In the genomic region with DNA sequence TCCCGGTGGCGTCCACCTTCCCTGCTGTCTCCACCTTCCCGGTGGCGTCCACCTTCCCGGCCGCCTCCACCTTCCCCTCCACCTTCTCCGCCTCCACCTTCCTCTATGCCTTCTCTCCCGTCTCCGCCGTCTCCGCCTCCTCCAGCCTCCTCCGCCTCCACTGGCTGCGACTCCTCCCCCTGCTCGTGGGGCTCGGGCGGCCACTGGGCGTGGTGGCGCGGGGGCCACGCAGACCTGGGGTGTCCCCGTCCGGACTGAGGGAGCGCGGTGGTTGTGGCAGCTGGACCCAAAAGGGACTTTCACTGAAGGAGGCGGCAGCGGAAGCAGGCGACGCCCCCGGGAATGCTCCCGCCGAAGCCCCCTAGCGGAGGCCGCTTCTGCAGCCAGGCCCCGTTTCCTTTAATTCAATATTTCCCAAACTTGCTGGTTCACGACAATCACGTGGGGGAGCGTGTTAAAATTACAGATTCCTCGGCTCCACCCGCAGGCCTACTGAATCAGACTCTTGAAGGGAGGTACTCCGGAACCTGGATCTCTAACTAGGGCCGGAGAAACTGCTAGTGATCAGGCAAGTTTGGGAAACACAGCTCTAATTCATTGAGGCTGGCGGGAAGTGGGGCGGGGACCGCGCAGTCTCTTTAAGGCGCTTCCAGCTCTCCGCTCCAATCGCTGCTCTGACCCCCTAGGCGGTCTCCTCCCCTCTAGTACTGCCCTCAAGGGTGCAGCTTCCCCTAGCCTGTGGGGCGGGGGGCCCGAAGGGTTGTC, we compare ENCODE assay signal across 8 mouse cellular contexts. TPM values are rescaled to one million over a fixed set of nuclear protein-coding genes. Genes with fewer than 3 reads are reported as not detected.
DNase-seq lines count a peak whose midpoint lies in the region; ATAC-seq and TF ChIP-seq lines count a peak whose summit lies in the region.

TSS of gene Usp27x (minus strand) at position 115 of the 765 bp plus-strand sequence.

- H3K9ac ChIP-seq in heart, embryonic 16.5 days (ENCODE audit: low read length) = peak within 1 kb of the TSS; percentile 76
- H3K9ac ChIP-seq in liver, embryonic 16.5 days (ENCODE audit: low read depth, low read length) = peak within 1 kb of the TSS; percentile 45
- H3K9ac ChIP-seq in neural tube, embryonic 13.5 days = peak within 1 kb of the TSS; percentile 79

- TF ChIP-seq POLR2A in testis, adult 2 months (IDR thresholded peaks at IDR 0.05; ENCODE audit: control insufficient read depth, low read depth, low read length) = peak; percentile 54; the same call in 1 of the 2 replicates

- peaks cover 11% of the 10 kb centered on the region; the same call in 1 of the 2 replicates for H3K27me3 ChIP-seq in forebrain, embryonic 10.5 days (ENCODE audit: poor library complexity, severe bottlenecking)
- no peaks in the 10 kb centered on the region for H3K27me3 ChIP-seq in heart, embryonic 16.5 days (ENCODE audit: control insufficient read depth, insufficient read depth, low read length)
- peaks cover 4% of the 10 kb centered on the region for H3K27me3 ChIP-seq in liver, embryonic 16.5 days (ENCODE audit: control insufficient read depth, insufficient read depth, low read depth, low read length)
- H3K27me3 ChIP-seq in neural tube, embryonic 13.5 days = no peaks in the 10 kb centered on the region
- no peaks in the 10 kb centered on the region for H3K27me3 ChIP-seq in testis, adult 2 months (ENCODE audit: control insufficient read depth, insufficient read depth, low read length)

- H3K4me1 ChIP-seq in forebrain, embryonic 10.5 days = peaks cover 16% of the 10 kb centered on the region
- peaks cover 4% of the 10 kb centered on the region; the same call in 1 of the 2 replicates for H3K4me1 ChIP-seq in heart, embryonic 16.5 days (ENCODE audit: control insufficient read depth, insufficient read depth, low read length)
- no peaks in the 10 kb centered on the region for H3K4me1 ChIP-seq in liver, embryonic 16.5 days (ENCODE audit: control insufficient read depth, low read depth, low read length)
- peaks cover 19% of the 10 kb centered on the region for H3K4me1 ChIP-seq in neural tube, embryonic 13.5 days (replicated peaks)
- H3K4me1 ChIP-seq in testis, adult 2 months (ENCODE audit: control insufficient read depth, insufficient read depth, low read length) = peaks cover 4% of the 10 kb centered on the region

- peak within 1 kb of the TSS; percentile 89 for H3K27ac ChIP-seq in forebrain, embryonic 10.5 days
- H3K27ac ChIP-seq in heart, embryonic 16.5 days (ENCODE audit: low read length) = peak within 1 kb of the TSS; percentile 79
- no peak within 1 kb of the TSS for H3K27ac ChIP-seq in liver, embryonic 16.5 days (ENCODE audit: low read length)
- H3K27ac ChIP-seq in neural tube, embryonic 13.5 days (replicated peaks) = peak within 1 kb of the TSS; percentile 88
- H3K27ac ChIP-seq in testis, adult 2 months (ENCODE audit: control insufficient read depth, insufficient read depth, low read depth, low read length) = peak within 1 kb of the TSS; percentile 77

- H3K36me3 ChIP-seq in forebrain, embryonic 10.5 days (replicated peaks) = peaks cover 7% of the 10 kb centered on the region
- H3K36me3 ChIP-seq in heart, embryonic 16.5 days (ENCODE audit: control insufficient read depth, insufficient read depth) = no peaks in the 10 kb centered on the region
- no peaks in the 10 kb centered on the region for H3K36me3 ChIP-seq in liver, embryonic 16.5 days (ENCODE audit: control insufficient read depth, insufficient read depth)
- H3K36me3 ChIP-seq in neural tube, embryonic 13.5 days = no peaks in the 10 kb centered on the region
- H3K36me3 ChIP-seq in testis, adult 2 months (ENCODE audit: control insufficient read depth, insufficient read depth, low read length) = no peaks in the 10 kb centered on the region

- no peak for TF ChIP-seq CTCF in testis, adult 2 months (IDR thresholded peaks at IDR 0.05; ENCODE audit: control insufficient read depth, insufficient read depth, insufficient replicate concordance, low read depth, low read length)

- no peaks in the 10 kb centered on the region for H3K9me3 ChIP-seq in forebrain, embryonic 10.5 days
- no peaks in the 10 kb centered on the region for H3K9me3 ChIP-seq in heart, embryonic 16.5 days (replicated peaks; ENCODE audit: control insufficient read depth, low read length)
- H3K9me3 ChIP-seq in liver, embryonic 16.5 days (replicated peaks; ENCODE audit: control insufficient read depth, low read length) = no peaks in the 10 kb centered on the region
- H3K9me3 ChIP-seq in neural tube, embryonic 13.5 days = no peaks in the 10 kb centered on the region

- peak within 1 kb of the TSS; percentile 65 for H3K4me3 ChIP-seq in forebrain, embryonic 10.5 days
- H3K4me3 ChIP-seq in heart, embryonic 16.5 days (ENCODE audit: low read length) = peak within 1 kb of the TSS; percentile 65
- peak within 1 kb of the TSS; percentile 61 for H3K4me3 ChIP-seq in liver, embryonic 16.5 days (ENCODE audit: low read depth, low read length)
- H3K4me3 ChIP-seq in neural tube, embryonic 13.5 days = peak within 1 kb of the TSS; percentile 56
- H3K4me3 ChIP-seq in testis, adult 2 months (ENCODE audit: control insufficient read depth, low read depth, low read length) = peak within 1 kb of the TSS; percentile 78

- 22% methylated on average over 49 of the region's 51 CpGs for WGBS in forebrain, embryonic 10.5 days
- WGBS in heart, embryonic 16.5 days = 12% methylated on average over 51 of the region's 51 CpGs
- 23% methylated on average over 48 of the region's 51 CpGs for WGBS in liver, embryonic 16.5 days (ENCODE audit: insufficient replicate concordance)
- WGBS in neural tube, embryonic 13.5 days = 25% methylated on average over 49 of the region's 51 CpGs

- ATAC-seq in heart, embryonic 16.5 days (replicated peaks; ENCODE audit: extremely low read depth, insufficient read depth, low FRiP score) = peak; percentile 87
- ATAC-seq in liver, embryonic 16.5 days (ENCODE audit: low read depth) = peak; percentile 82
- peak; percentile 93 for ATAC-seq in neural tube, embryonic 13.5 days (ENCODE audit: low read depth)

- peak; percentile 46 to 50 for DNase-seq in CD8-positive naive resting alpha-beta T cell, adult 2 months (ENCODE audit: low read depth in 2 of 2, low spot score in 2 of 2)
- peak; percentile 31 for DNase-seq in c-Kit-positive CD71-negative TER-119-negative erythroid progenitor cells, embryonic 14.5 days (ENCODE audit: low read depth)
- DNase-seq in forebrain, embryonic 10.5 days (ENCODE audit: extremely low spot score, low spot score) = peak; percentile 68
- peak; percentile 71 to 84 for DNase-seq in kidney, postnatal 36 days

- peak within 1 kb of the TSS; percentile 91 for H3K4me2 ChIP-seq in heart, embryonic 16.5 days (ENCODE audit: low read depth, low read length)
- H3K4me2 ChIP-seq in liver, embryonic 16.5 days (ENCODE audit: low read depth, low read length) = peak within 1 kb of the TSS; percentile 62
- peak within 1 kb of the TSS; percentile 71 for H3K4me2 ChIP-seq in neural tube, embryonic 13.5 days

RNA-seq across cellular contexts. Expression of gene Usp27x, which starts in this region (rescaled TPM):
- 0.58 and 0.88 TPM in 2 replicates for polyA plus RNA-seq in forebrain, embryonic 10.5 days (2016; fragmentation: Nextera tagmentation; extraction: Ambion mirVana)
- polyA plus RNA-seq in heart, embryonic 16.5 days (2015; fragmentation: Nextera tagmentation; extraction: Ambion mirVana) = 0.26 and 0.28 TPM in 2 replicates
- polyA plus RNA-seq in liver, embryonic 16.5 days (2015; fragmentation: Nextera tagmentation; extraction: Ambion mirVana) = 0.02 and 0.04 TPM in 2 replicates
- polyA plus RNA-seq in neural tube, embryonic 13.5 days (2015; fragmentation: Nextera tagmentation; extraction: Ambion mirVana) = 1.5 and 1.9 TPM in 2 replicates
- polyA plus RNA-seq in testis, adult 2 months (2012; rRNA removed) = 2.0 and 2.6 TPM in 2 replicates

Comparison
In these comparisons a context has a peak if more than half of its experiments do, and no peak if none do; other contexts are left out.
1. Peak in DNase-seq, H3K4me3 ChIP-seq and H3K27ac ChIP-seq in forebrain, embryonic 10.5 days; RNA of the gene not detected or under 1 TPM.
2. Peak in ATAC-seq, H3K4me3 ChIP-seq, H3K27ac ChIP-seq, H3K9ac ChIP-seq and H3K4me2 ChIP-seq in heart, embryonic 16.5 days; RNA of the gene not detected or under 1 TPM.
3. Peak in ATAC-seq, H3K4me3 ChIP-seq, H3K9ac ChIP-seq and H3K4me2 ChIP-seq in liver, embryonic 16.5 days; RNA of the gene not detected or under 1 TPM.